Mouse (Mus musculus) MEL (cell line): ENCODE results near the gene Gm20662. TPM values are rescaled to one million over a fixed set of nuclear protein-coding genes. Genes with fewer than 3 reads are reported as not detected.

Source experiments
- DNase-seq: peaks from one replicate; pipeline ENCODE4 v3.0.0; 2011; ENCODE audit warnings: low read depth, low spot score
- H3K27ac ChIP-seq: 2 replicates; pipeline ENCODE4 v1.5.1; 2012; ENCODE audit warnings: low read depth, mild to moderate bottlenecking, control low read depth, low read length, moderate library complexity; ENCODE audit not compliant: control insufficient read depth
- H3K27me3 ChIP-seq, 2 experiments: fragments of 150-350 bp in 1 of 2; sonication (generic) in 1 of 2; 2 replicates each; pipeline ENCODE4 v1.6.1; 2012; ENCODE audit warnings: low read length in 2 of 2, mild to moderate bottlenecking in 2 of 2, improper control_type of control experiment in 1 of 2, moderate library complexity in 1 of 2; ENCODE audit not compliant: insufficient read depth in 2 of 2, control insufficient read depth in 1 of 2
- H3K36me3 ChIP-seq, 2 experiments: 2 replicates each; pipeline ENCODE4 v1.6.1; 2012 to 2014; ENCODE audit warnings: low read length in 2 of 2, improper control_type of control experiment in 1 of 2, inconsistent platforms in 1 of 2, mild to moderate bottlenecking in 1 of 2; ENCODE audit not compliant: insufficient read depth in 2 of 2, control insufficient read depth in 1 of 2
- H3K4me1 ChIP-seq, 2 experiments: fragments of 150-350 bp in 1 of 2; sonication (generic) in 1 of 2; 2 replicates each; pipeline ENCODE4 v1.6.1; 2012; ENCODE audit warnings: low read length in 2 of 2, improper control_type of control experiment in 1 of 2, mild to moderate bottlenecking in 1 of 2; ENCODE audit not compliant: insufficient read depth in 2 of 2, control insufficient read depth in 1 of 2
- H3K4me3 ChIP-seq, 2 experiments: fragments of 150-350 bp in 1 of 2; sonication (generic) in 1 of 2; 2 replicates each; pipeline ENCODE4 v1.5.1; 2012; ENCODE audit warnings: low read depth in 2 of 2, low read length in 2 of 2, mild to moderate bottlenecking in 2 of 2, moderate library complexity in 2 of 2, control low read depth in 1 of 2, improper control_type of control experiment in 1 of 2; ENCODE audit not compliant: control insufficient read depth in 1 of 2, insufficient read depth in 1 of 2
- H3K79me2 ChIP-seq: 2 replicates; pipeline ENCODE4 v1.6.1; 2012; ENCODE audit warnings: mild to moderate bottlenecking, low read length, moderate library complexity; ENCODE audit not compliant: control insufficient read depth, poor library complexity, insufficient read depth
- H3K9ac ChIP-seq: 2 replicates; pipeline ENCODE4 v1.6.1; 2012; ENCODE audit warnings: low read depth, mild to moderate bottlenecking, control low read depth, low read length, moderate library complexity; ENCODE audit not compliant: control insufficient read depth, poor library complexity, severe bottlenecking
- H3K9me3 ChIP-seq: fragments of 150-350 bp; sonication (generic); replicated peaks from 2 replicates; pipeline ENCODE4 v1.6.1; 2012; ENCODE audit warnings: mild to moderate bottlenecking, low read length, improper control_type of control experiment, moderate library complexity; ENCODE audit not compliant: insufficient read depth
- BHLHE40 ChIP-seq: IDR thresholded peaks from 2 replicates; pipeline ENCODE4 v1.6.1; 2012; ENCODE audit warnings: low read depth, mild to moderate bottlenecking, inconsistent platforms, low read length, improper control_type of control experiment, borderline replicate concordance
- CHD2 ChIP-seq: IDR thresholded peaks from 2 replicates; pipeline ENCODE4 v1.6.1; 2011; ENCODE audit warnings: low read length, improper control_type of control experiment
- CTCF ChIP-seq, 3 experiments: IDR thresholded peaks in 2 of 3; conservative IDR thresholded peaks in 1 of 3; 2 replicates each; pipeline ENCODE4 v1.5.1; 2011 to 2012; ENCODE audit warnings: low read length in 3 of 3, low read depth in 2 of 3, mild to moderate bottlenecking in 2 of 3, improper control_type of control experiment in 1 of 3, inconsistent platforms in 1 of 3, mixed read lengths in 1 of 3, moderate library complexity in 1 of 3; ENCODE audit not compliant: control insufficient read depth in 1 of 3, insufficient read depth in 1 of 3, poor library complexity in 1 of 3, severe bottlenecking in 1 of 3
- EP300 ChIP-seq, 2 experiments: IDR thresholded peaks; 2 replicates each; pipeline ENCODE4 v1.6.1; 2011; ENCODE audit warnings: improper control_type of control experiment in 2 of 2, low read length in 2 of 2, low read depth in 1 of 2, mild to moderate bottlenecking in 1 of 2
- ETS1 ChIP-seq: IDR thresholded peaks from 2 replicates; pipeline ENCODE4 v1.6.1; 2012; ENCODE audit warnings: low read depth, mild to moderate bottlenecking, inconsistent platforms, low read length, improper control_type of control experiment, moderate library complexity
- GABPA ChIP-seq: IDR thresholded peaks from 2 replicates; pipeline ENCODE4 v1.6.1; 2012; ENCODE audit warnings: low read depth, mild to moderate bottlenecking, inconsistent platforms, low read length, improper control_type of control experiment, moderate library complexity
- MAX ChIP-seq: IDR thresholded peaks from 2 replicates; pipeline ENCODE4 v1.6.1; 2011; ENCODE audit warnings: low read length, improper control_type of control experiment
- MAZ ChIP-seq: IDR thresholded peaks from 2 replicates; pipeline ENCODE4 v1.6.1; 2012; ENCODE audit warnings: low read depth, mild to moderate bottlenecking, inconsistent platforms, low read length, improper control_type of control experiment
- MEF2A ChIP-seq: IDR thresholded peaks from 2 replicates; pipeline ENCODE4 v1.6.1; 2014; ENCODE audit warnings: low read depth, mild to moderate bottlenecking, inconsistent platforms, low read length, improper control_type of control experiment; ENCODE audit not compliant: poor library complexity, insufficient replicate concordance, severe bottlenecking; ENCODE audit errors: extremely low read depth
- MXI1 ChIP-seq: IDR thresholded peaks from 2 replicates; pipeline ENCODE4 v1.6.1; 2011; ENCODE audit warnings: mild to moderate bottlenecking, low read depth, low read length, improper control_type of control experiment
- MYB ChIP-seq: IDR thresholded peaks from 2 replicates; pipeline ENCODE4 v1.6.1; 2011; ENCODE audit warnings: mild to moderate bottlenecking, low read depth, low read length, improper control_type of control experiment
- MYC ChIP-seq: IDR thresholded peaks from 2 replicates; pipeline ENCODE4 v1.6.1; 2011; ENCODE audit warnings: low read depth, mild to moderate bottlenecking, low read length, improper control_type of control experiment, moderate library complexity
- NRF1 ChIP-seq: IDR thresholded peaks from 2 replicates; pipeline ENCODE4 v1.6.1; 2014; ENCODE audit warnings: low read depth, mild to moderate bottlenecking, inconsistent platforms, low read length, improper control_type of control experiment, moderate library complexity; ENCODE audit not compliant: poor library complexity, insufficient read depth, severe bottlenecking
- POLR2A ChIP-seq, 2 experiments: IDR thresholded peaks; 2 replicates each; pipeline ENCODE4 v1.6.1; 2011 to 2012; ENCODE audit warnings: low read length in 2 of 2, mild to moderate bottlenecking in 2 of 2, control low read depth in 1 of 2, improper control_type of control experiment in 1 of 2, low read depth in 1 of 2, moderate library complexity in 1 of 2; ENCODE audit not compliant: control insufficient read depth in 1 of 2, insufficient read depth in 1 of 2, poor library complexity in 1 of 2
- POLR2AphosphoS2 ChIP-seq: IDR thresholded peaks from 2 replicates; pipeline ENCODE4 v1.6.1; 2011; ENCODE audit warnings: low read length, improper control_type of control experiment
- POLR2AphosphoS5 ChIP-seq: IDR thresholded peaks from 2 replicates; pipeline ENCODE4 v1.6.1; 2012; ENCODE audit warnings: low read depth, borderline replicate concordance, mild to moderate bottlenecking, inconsistent platforms, low read length, moderate library complexity, mixed read lengths
- RAD21 ChIP-seq: IDR thresholded peaks from 2 replicates; pipeline ENCODE4 v1.6.1; 2011; ENCODE audit warnings: mild to moderate bottlenecking, low read depth, low read length, improper control_type of control experiment
- RCOR1 ChIP-seq: IDR thresholded peaks from 2 replicates; pipeline ENCODE4 v1.6.1; 2012; ENCODE audit warnings: low read depth, mild to moderate bottlenecking, inconsistent platforms, low read length, improper control_type of control experiment
- SIN3A ChIP-seq: IDR thresholded peaks from 2 replicates; pipeline ENCODE4 v1.6.1; 2012; ENCODE audit warnings: low read length, improper control_type of control experiment, inconsistent platforms
- TAL1 ChIP-seq: IDR thresholded peaks from 2 replicates; pipeline ENCODE4 v1.6.1; 2012; ENCODE audit warnings: mild to moderate bottlenecking, inconsistent platforms, low read length, moderate library complexity, mixed read lengths
- TBP ChIP-seq: IDR thresholded peaks from 2 replicates; pipeline ENCODE4 v1.8.0; 2011; ENCODE audit warnings: low read depth, low read length, improper control_type of control experiment
- TCF12 ChIP-seq: IDR thresholded peaks from 2 replicates; pipeline ENCODE4 v1.6.1; 2014; ENCODE audit warnings: low read depth, mild to moderate bottlenecking, inconsistent platforms, low read length, improper control_type of control experiment, moderate library complexity
- UBTF ChIP-seq: IDR thresholded peaks from 2 replicates; pipeline ENCODE4 v1.6.1; 2012; ENCODE audit warnings: low read depth, mild to moderate bottlenecking, inconsistent platforms, low read length, improper control_type of control experiment, moderate library complexity, borderline replicate concordance; ENCODE audit not compliant: insufficient read depth
- USF2 ChIP-seq, 2 experiments: IDR thresholded peaks; 2 replicates each; pipeline ENCODE4 v1.6.1; 2011 to 2012; ENCODE audit warnings: improper control_type of control experiment in 2 of 2, low read length in 2 of 2, borderline replicate concordance in 1 of 2, inconsistent platforms in 1 of 2, low read depth in 1 of 2, mild to moderate bottlenecking in 1 of 2; ENCODE audit not compliant: insufficient read depth in 1 of 2
- ZC3H11A ChIP-seq: IDR thresholded peaks from 2 replicates; pipeline ENCODE4 v1.6.1; 2012; ENCODE audit warnings: low read depth, mild to moderate bottlenecking, inconsistent platforms, low read length, improper control_type of control experiment
- ZKSCAN1 ChIP-seq: IDR thresholded peaks from 2 replicates; pipeline ENCODE4 v1.6.1; 2012; ENCODE audit warnings: low read depth, mild to moderate bottlenecking, inconsistent platforms, low read length, improper control_type of control experiment, moderate library complexity
- ZMIZ1 ChIP-seq: IDR thresholded peaks from 2 replicates; pipeline ENCODE4 v1.6.1; 2012; ENCODE audit warnings: low read depth, mild to moderate bottlenecking, inconsistent platforms, low read length, improper control_type of control experiment, moderate library complexity
- polyA plus RNA-seq, 2 experiments: library from polyadenylated mRNA; stranded (reverse) in 1 of 2; unstranded in 1 of 2; fragments of >175 nt in 1 of 2; fragments of >200 nt in 1 of 2; gene quantifications; 2 replicates each; pipeline versions ENCODE4 v1.2.1 to v1.2.4; 2012; ENCODE audit warnings: low replicate concordance in 2 of 2, low read depth in 1 of 2; ENCODE audit not compliant: insufficient read length in 2 of 2, insufficient read depth in 1 of 2, missing spikeins in 1 of 2
- total RNA-seq: library from RNA; depleted of rRNA; stranded (reverse); fragments of 300-350 nt; gene quantifications from 2 replicates; pipeline ENCODE4 v1.2.3, GENCODE M21; 2012

Gene Gm20662
- total and polyA plus RNA-seq, 3 experiments: 0.73 to 1.2 TPM; not detected in 1

DNA sequence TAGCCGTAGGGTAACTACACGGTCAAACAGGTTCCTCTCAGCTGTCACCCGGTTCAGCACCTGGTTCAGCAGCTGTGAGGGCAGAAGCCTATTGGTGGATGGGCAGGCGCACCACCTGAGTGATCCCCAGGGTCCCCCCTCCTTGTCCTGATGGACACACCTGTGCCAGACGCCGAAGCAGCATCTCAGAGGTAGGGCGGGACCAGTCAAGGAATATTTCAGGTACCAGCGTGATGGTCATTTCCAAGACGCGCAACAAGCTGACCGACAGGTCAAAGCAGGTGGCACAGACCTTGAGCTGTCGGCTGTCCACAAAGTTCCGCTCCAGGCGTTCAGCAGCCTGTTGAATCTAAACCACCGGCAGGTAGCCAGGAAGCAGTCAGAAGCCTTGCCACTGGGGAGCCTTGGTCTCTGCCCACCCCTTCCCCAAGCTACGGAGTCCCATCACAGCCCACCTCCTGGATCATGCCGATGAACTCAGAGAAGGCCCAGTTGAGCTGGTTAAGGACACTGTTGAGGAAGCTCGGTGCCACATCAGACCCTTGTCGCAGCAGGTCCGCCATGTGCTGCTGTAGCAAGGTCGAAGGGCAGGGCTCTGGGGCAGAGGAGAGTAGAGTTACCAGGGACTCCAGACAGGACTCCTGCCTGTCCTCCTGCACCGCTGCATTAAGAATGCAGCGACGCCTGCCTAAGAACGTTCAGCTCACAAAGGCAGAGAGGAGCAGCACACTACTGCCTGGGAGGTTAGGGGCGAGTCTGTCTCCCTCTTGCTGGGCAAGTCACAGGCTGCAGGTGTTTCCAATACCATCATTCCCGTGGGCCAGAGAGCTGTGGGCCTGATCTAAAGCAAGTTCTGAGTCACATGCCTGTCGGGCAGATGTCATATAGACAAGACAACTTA, 60.5 kb downstream of the Gm20662 start:
- TF ChIP-seq UBTF (no peak), POLR2A (IDR thresholded peaks at IDR 0.05; ENCODE audit: control insufficient read depth in 1 of 2, insufficient read depth in 1 of 2, low read depth in 1 of 2, low read length in 2 of 2, poor library complexity in 1 of 2) (no peak), MEF2A (no peak), ZC3H11A (no peak), POLR2AphosphoS5 (no peak), NRF1 (no peak), MAZ (no peak), MYB (no peak), MAX (no peak), CHD2 (no peak), USF2 (IDR thresholded peaks at IDR 0.05; ENCODE audit: borderline replicate concordance in 1 of 2, insufficient read depth in 1 of 2, low read depth in 1 of 2, low read length in 2 of 2) (no peak), MYC (no peak), MXI1 (no peak), SIN3A (no peak), BHLHE40 (no peak), EP300 (IDR thresholded peaks at IDR 0.05; ENCODE audit: low read depth in 1 of 2, low read length in 2 of 2) (no peak), TAL1 (no peak)
- TF ChIP-seq, all 39 proteins: peak for 0
- Histone ChIP-seq H3K4me3 (no peak overlapping the region), H3K79me2 (no peaks in the 10 kb centered on the region), H3K9ac (no peak overlapping the region), H3K27me3 (no peaks in the 10 kb centered on the region), H3K27ac (no peak overlapping the region), H3K4me1 (peaks cover 0 to 3% of the 10 kb centered on the region in 2 experiments; a peak in 1 of 4 replicates), H3K9me3 (no peaks in the 10 kb centered on the region), H3K36me3 (no peaks in the 10 kb centered on the region; a peak in 1 of 4 replicates)
- DNase-seq: no peak

DNA sequence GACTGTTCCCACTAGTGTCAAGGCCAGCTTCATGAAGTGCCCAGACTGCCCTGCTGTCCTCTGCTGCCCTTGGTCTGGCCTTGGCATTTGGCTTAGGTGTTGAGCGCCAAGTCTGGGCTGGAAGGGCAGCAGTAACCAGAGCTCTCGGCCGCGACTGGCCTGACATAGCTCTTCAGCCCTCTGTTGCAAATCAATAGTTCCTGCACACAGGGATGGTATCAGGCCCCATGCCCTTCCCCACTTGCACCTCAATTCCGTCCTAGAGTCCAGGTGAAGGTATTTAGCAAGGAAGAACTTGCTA, 61.1 kb downstream of the Gm20662 start:
- H3K27me3 ChIP-seq: no peaks in the 10 kb centered on the region
- H3K9me3 ChIP-seq: no peaks in the 10 kb centered on the region
- DNase-seq: no peak

More for the DNA sequence above, 61.1 kb downstream of the Gm20662 start:
- H3K4me1 ChIP-seq: peaks cover 0 to 3% of the 10 kb centered on the region in 2 experiments; a peak in 1 of 4 replicates
- no peak overlapping the region for H3K4me3 ChIP-seq
- TF ChIP-seq CTCF (IDR thresholded peaks at IDR 0.05 in 2 of 3, conservative IDR thresholded peaks at IDR 0.05 in 1 of 3; ENCODE audit: control insufficient read depth in 1 of 3, insufficient read depth in 1 of 3, low read depth in 2 of 3, low read length in 3 of 3, poor library complexity in 1 of 3, severe bottlenecking in 1 of 3) (no peak), ZMIZ1 (no peak), MAX (no peak), MEF2A (no peak), ETS1 (no peak), EP300 (IDR thresholded peaks at IDR 0.05; ENCODE audit: low read depth in 1 of 2, low read length in 2 of 2) (no peak), TBP (no peak), CHD2 (no peak), ZKSCAN1 (no peak), SIN3A (no peak), TAL1 (no peak), RCOR1 (no peak), RAD21 (no peak), MYB (no peak), USF2 (IDR thresholded peaks at IDR 0.05; ENCODE audit: borderline replicate concordance in 1 of 2, insufficient read depth in 1 of 2, low read depth in 1 of 2, low read length in 2 of 2) (no peak), GABPA (no peak), TCF12 (no peak), POLR2AphosphoS5 (no peak), POLR2AphosphoS2 (no peak)
- no peak overlapping the region for H3K27ac ChIP-seq
- H3K79me2 ChIP-seq: no peaks in the 10 kb centered on the region
- H3K36me3 ChIP-seq: no peaks in the 10 kb centered on the region; a peak in 1 of 4 replicates
- H3K9ac ChIP-seq: no peak overlapping the region
